Mouse (Mus musculus): ENCODE data around the gene Cxcl16. TPM values are rescaled to one million over a fixed set of nuclear protein-coding genes. Genes with fewer than 3 reads are reported as not detected.
A peak's percentile ranks its signal among the peaks of the same experiment; 100 is the strongest.
"Not testable (repeated sequence)": the region's sequence is repeated elsewhere in the genome, so short reads cannot be mapped to it uniquely, and the experiment has no call there.

Cxcl16 gene
- total RNA-seq, 4 experiments from 2014 or later: 0.54 to 0.75 (median 0.63) TPM

GRCm38 (mm10) chr11:70453261-70454044, 6.3 kb downstream of the Cxcl16 start:
- DNase-seq (ENCODE audit: low spot score in 2 of 2): no peak

DNA sequence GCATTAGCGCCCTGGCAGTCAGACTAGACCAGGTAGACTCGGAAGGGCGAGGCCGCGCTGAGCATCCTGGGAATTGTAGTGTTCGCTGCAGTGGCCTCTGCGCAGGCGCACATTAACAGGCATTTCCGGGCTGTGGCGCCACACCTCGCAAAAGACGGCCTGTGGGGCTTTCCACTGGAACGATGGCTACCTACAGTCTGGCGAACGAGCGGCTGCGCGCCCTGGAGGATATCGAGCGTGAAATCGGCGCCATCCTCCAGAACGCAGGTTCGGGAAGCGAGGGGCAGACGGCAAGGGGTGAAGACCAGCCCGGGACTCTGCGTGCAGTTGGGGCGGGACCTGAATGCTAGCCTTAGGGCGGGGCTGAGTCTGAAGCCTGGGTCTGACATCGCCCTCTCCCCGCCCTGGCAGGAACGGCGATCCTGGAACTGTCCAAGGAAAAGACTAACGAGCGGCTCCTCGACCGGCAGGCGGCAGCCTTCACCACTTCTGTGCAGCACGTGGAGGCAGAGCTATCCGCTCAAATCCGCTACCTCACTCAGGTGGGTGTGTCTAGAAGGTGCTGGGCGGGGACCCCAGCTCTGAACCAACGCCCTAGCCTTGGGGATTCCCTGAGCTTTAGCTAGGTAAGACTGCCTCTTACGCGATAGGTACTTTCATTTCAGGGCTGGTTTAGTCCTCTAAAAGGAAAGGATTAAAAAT, 7.8 kb downstream of the Cxcl16 start, which contains the start of gene Med11:
TSS of gene Med11 (plus strand) at position 123 of the 702 bp plus-strand sequence.
- peak; percentile 94 to 97 for DNase-seq (ENCODE audit: low spot score in 2 of 2)

DNA sequence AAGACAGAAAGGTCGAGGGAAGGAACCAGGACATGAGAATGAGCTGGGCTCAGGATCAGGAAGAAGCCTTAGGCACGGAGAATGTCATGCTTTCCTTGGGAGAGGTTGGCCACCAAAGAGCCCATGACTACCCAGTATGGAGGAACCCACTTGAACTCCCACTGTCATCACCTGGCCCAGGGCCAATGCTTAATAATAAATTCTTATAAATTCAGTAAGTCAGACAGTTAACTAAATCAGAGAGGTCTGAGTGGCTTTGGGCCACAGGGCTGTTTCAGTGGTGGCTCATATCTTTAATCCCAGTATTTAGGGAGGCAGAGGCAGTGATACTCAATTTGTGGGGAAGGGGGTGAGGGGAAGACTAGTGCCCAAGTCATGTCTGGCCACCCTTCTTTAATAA, 8.9 kb downstream of the Cxcl16 start:
- no peak for DNase-seq (ENCODE audit: low spot score in 2 of 2)

- DNase-seq (ENCODE audit: low spot score in 2 of 2): no peak
These were observed 12.4 kb downstream of the Cxcl16 start for GRCm38 (mm10) chr11:70447373-70447772.

DNA sequence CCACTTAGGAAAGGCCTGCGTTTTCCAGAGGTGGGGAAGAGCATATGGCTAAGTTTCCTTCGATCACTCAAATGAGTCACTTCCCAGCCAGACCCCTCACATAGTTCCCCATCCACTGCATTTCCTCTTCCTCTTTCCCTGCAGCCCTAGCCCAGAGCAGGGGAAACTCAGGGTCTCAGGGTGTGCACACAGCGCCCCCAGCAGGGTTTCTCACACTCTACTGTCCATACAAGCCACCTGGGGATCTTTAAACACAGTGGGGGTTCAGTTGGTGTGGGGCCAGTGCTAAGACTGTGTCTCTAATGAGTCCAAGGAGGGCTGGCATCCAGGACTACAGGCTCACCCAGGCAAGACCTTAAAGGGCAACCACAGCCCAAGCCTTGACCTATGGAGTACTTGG, 13.0 kb downstream of the Cxcl16 start:
- DNase-seq (ENCODE audit: low spot score in 2 of 2): no peak

- no peak for DNase-seq (ENCODE audit: low spot score in 2 of 2)
These were observed 15.1 kb downstream of the Cxcl16 start for GRCm38 (mm10) chr11:70444667-70445066.

DNA sequence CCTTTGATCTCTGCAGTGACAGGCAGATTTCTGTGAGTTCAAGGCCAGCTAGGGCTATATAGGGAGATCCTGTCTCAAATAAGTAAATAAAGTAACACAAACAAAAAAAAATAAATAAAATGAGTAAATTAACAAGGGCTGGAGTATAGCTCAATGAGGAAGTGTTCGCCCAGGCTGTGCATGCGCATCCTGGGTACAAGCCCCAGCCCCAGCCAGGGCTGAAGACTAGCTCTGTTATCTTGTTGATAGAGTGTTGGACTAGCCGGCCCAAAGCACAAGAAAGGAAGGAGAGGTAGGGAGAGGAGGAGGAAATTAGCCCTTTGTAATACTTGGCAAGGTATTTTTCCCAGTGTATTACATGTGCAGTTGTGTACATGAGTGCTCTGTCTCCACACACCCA, 15.8 kb downstream of the Cxcl16 start:
- no peak for DNase-seq (ENCODE audit: low spot score in 2 of 2)

DNA sequence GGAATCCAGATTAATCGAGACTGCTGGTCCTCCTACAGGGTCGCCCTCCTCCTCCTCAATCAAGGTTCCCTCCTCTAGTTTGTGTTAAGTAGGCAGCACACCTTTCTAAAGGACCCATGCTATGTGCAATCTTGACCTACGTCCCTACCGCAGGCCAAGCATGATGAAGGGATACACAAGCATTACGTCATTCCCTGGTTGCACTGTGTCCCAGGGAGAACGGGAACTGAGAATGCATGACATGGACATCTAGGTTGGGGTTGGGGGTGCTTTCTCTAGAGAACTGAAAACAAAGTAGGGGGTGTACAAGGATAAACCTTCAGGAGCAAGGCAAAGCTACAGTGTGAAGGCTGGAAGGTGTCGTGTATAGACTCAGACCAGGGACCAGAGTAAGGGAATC, 17.9 kb downstream of the Cxcl16 start:
- no peak for DNase-seq (ENCODE audit: low spot score in 2 of 2)

- no peak for DNase-seq (ENCODE audit: low spot score in 2 of 2)
These were observed 19.1 kb downstream of the Cxcl16 start for GRCm38 (mm10) chr11:70440637-70441036.

DNA sequence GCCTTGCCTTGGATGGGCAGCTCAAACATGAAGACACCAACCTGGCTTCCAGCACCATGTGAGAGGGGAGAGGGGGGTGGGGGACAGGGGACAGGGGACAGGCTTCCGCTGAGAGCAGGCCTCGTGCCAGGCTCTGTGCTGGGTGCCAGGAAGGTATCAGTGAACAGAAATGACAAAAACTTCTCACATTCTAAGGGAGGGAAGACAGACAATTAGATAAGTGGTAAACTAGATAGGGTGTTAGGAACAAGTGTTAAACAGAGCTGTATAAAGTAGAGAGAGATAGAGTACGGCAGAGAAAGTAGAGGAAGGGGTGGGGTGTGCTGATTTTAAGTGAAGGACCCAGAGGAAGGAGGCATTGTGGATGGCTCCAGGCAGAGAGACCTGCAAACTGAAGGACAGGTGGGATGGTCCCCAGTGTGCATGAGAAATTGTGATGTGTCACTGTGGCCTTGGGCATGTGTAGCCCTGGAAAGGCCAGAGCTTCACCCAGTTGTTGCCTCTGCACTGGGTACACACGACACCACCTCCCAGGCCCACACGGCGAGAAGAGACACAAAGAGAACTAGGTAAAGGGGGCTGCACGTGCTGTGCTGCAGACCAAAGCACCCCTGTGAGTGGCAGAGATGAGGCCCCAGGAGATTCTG, 20.9 kb downstream of the Cxcl16 start:
- DNase-seq (ENCODE audit: low spot score in 2 of 2): no peak

- no peak for DNase-seq (ENCODE audit: low spot score in 2 of 2)
These were observed 22.4 kb downstream of the Cxcl16 start for GRCm38 (mm10) chr11:70437426-70437825.

DNA sequence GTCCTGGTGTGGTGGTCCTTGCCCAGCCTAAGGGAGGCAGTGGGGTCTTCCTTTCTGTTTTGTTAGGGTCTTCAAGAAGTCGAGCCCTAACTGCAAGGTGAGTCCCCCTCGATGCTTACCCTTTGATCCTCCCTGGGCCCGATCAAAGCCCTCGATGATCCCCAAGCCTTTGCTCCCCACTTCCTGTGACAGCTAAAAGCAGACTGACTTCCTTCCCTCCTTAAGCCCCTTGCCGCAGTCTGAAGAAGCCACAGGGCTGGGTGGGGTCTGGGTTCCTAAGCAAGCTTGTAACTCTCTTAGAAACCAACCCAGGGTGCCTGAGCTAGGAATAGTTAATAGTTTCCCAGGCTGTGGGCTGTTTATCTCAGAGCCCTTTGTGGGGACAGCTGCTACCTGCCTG, 24.3 kb downstream of the Cxcl16 start:
- DNase-seq (ENCODE audit: low spot score in 2 of 2): no peak

GRCm38 (mm10) chr11:70433951-70434350, 25.8 kb downstream of the Cxcl16 start:
- DNase-seq (ENCODE audit: low spot score in 2 of 2): no peak

GRCm38 (mm10) chr11:70433569-70433943, 26.2 kb downstream of the Cxcl16 start:
- DNase-seq (ENCODE audit: low spot score in 2 of 2): no peak

GRCm38 (mm10) chr11:70432895-70433568, 26.8 kb downstream of the Cxcl16 start:
- no peak for DNase-seq (ENCODE audit: low spot score in 2 of 2)

GRCm38 (mm10) chr11:70432048-70432894, 27.5 kb downstream of the Cxcl16 start, which contains the start of gene Arrb2:
Gene Arrb2 (plus strand): TSS chr11:70432635.
- peak; percentile 90 to 96 for DNase-seq (ENCODE audit: low spot score in 2 of 2)

DNA sequence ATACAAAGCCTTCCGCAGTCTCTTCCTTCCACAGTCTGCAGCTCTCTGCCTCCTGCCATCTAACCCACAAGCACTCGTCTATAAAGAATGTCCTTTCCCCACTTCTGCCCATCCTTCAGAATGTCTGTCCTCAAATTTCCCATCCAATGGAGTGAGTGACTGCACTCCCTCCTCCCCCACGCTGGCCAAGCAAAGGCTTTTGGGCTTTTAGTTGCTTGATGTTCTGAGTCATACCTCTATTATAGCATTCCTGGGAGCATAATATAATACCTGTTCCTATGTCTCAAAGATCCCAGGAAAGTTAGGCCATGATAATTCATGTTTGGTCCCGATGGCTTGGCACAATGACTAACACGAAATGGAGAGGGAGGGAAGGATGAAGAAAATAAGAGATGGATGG, 28.2 kb downstream of the Cxcl16 start:
- no peak for DNase-seq (ENCODE audit: low spot score in 2 of 2)

DNA sequence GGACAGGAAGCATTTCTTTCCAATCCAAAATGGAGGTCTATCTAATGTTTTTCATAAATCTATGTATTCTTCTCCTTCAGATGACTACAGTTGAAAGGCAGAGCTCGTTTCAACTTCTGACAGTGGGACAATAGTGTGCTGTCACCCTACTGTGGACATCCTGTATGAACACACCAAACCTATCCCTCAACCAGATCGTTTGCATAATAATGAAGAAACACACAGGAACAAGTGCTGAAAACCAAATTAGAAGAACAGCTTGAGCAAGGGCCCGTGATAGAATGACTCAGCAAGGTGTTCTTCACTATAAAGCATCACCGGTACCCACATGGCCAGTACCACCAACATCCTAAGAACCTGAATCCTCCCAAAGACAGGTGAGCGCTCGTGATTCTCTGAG, 33.2 kb downstream of the Cxcl16 start:
- not testable (repeated sequence) for DNase-seq (ENCODE audit: low spot score in 2 of 2)

DNA sequence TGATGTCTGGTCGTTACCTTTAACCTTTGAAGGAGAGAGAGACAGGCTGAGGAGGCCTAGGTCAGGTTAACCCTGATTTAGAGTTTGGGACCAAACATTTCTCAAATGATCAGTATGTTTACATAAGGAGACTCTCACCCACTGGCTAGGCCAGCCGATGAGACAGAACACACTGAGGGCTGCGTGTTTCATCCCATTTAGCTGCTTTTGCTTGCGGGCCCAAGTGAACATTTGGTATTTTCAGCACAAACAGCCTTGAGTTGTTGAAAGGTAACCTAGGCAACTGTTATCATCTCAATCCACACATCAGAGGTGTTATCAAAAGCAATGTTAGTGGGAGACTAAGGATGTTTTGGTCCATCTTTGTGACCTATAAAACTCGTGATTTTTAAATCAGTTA, 40.3 kb downstream of the Cxcl16 start:
- DNase-seq (ENCODE audit: low spot score in 2 of 2): no peak

- DNase-seq (ENCODE audit: low spot score in 2 of 2): no peak
These were observed 41.6 kb downstream of the Cxcl16 start for GRCm38 (mm10) chr11:70418199-70418598.

DNA sequence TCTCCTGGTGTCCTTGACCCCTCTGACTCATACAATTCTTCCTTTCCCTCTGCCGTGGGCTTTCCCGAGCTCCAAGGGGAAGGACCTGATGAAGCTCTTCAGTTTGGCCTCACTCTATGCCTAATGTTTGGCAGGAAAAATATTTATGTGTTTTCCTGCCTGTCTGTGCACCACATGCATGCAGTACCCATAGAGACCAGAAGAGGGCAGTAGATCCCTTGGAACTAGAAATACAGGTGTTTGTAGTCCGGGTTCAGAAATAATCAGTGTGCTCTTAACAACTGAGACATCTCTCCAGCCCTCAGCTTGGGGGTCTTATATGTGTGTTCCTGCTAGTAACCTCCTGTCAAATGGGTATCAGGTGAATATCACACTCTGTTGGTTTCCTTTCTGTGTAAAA, 45.8 kb downstream of the Cxcl16 start:
- peak; percentile 35 to 49 for DNase-seq (ENCODE audit: low spot score in 2 of 2)
